Mouse (Mus musculus): Measurements from ENCODE around the gene Olfr1262. TPM values are rescaled to one million over a fixed set of nuclear protein-coding genes. Genes with fewer than 3 reads are reported as not detected.

Olfr1262 gene
- polyA plus RNA-seq (2011; ENCODE audit: insufficient read length, low read depth, missing spikeins): not detected in 2 replicates

- H3K4me3 ChIP-seq (ENCODE audit: insufficient read depth, low read length): no peak within 1 kb of the TSS
- H3K4me1 ChIP-seq (ENCODE audit: control insufficient read depth, insufficient read depth, low read length): no peaks in the 10 kb centered on the region
- no peak for TF ChIP-seq CTCF (IDR thresholded peaks at IDR 0.05; ENCODE audit: borderline replicate concordance, insufficient read depth, low read length)
- TF ChIP-seq POLR2A (IDR thresholded peaks at IDR 0.05; ENCODE audit: low read depth, low read length): no peak
- no peak within 1 kb of the TSS for H3K27ac ChIP-seq (ENCODE audit: insufficient read depth, low read length)
Observed at GRCm38 (mm10) chr2:89999845-90000244, at the start of gene Olfr1262. Olfr1262 (plus strand) TSS chr2:90000145.

DNA sequence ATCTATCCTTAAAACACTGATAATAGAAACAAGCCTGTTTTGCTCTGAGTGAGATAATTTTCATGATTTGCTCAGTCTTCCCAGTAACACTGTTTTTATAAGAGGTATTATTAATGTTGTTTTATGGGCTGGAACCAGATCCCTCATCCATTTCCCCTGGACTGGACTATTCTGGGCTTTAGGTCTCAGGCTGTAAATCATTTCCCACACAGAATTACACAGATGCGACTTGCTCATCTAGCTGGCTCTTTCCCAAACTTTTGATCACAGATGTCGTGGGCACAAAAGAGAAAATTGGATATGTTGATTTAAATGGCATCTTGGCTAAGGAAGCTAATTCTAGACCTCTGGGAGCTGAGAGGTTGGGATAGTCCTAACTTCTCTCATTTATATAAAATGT is 25.8 kb upstream of the Olfr1262 start, which contains the start of gene Olfr1260:
TSS of gene Olfr1260 (plus strand) at position 157 of the 400 bp plus-strand sequence.
- no peak within 1 kb of the TSS for H3K27ac ChIP-seq (ENCODE audit: insufficient read depth, low read length)
- no peaks in the 10 kb centered on the region for H3K4me1 ChIP-seq (ENCODE audit: control insufficient read depth, insufficient read depth, low read length)
- no peak within 1 kb of the TSS for H3K4me3 ChIP-seq (ENCODE audit: insufficient read depth, low read length)
- TF ChIP-seq POLR2A (IDR thresholded peaks at IDR 0.05; ENCODE audit: low read depth, low read length) (no peak), CTCF (IDR thresholded peaks at IDR 0.05; ENCODE audit: borderline replicate concordance, insufficient read depth, low read length) (no peak)

DNA sequence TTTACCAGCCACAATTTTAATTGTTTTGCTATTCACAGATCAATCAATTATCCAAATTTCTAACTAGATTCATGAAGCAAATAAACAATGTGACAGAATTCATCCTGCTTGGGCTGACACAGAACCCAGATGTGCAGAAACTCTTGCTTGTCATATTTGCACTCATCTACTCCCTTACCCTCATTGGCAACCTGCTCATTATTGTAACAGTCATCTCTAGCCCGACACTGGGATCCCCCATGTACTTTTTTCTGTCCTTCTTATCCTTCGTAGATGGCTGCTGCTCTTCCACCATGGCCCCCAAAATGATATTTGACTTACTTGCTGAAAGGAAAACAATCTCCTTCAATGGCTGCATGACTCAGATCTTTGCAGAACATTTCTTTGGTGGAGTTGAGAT is 22.2 kb upstream of the Olfr1262 start:
- Histone ChIP-seq H3K27ac (ENCODE audit: insufficient read depth, low read length) (no peak overlapping the region), H3K4me1 (ENCODE audit: control insufficient read depth, insufficient read depth, low read length) (no peaks in the 10 kb centered on the region), H3K4me3 (ENCODE audit: insufficient read depth, low read length) (no peak overlapping the region)
- TF ChIP-seq POLR2A (IDR thresholded peaks at IDR 0.05; ENCODE audit: low read depth, low read length): no peak
- no peak for TF ChIP-seq CTCF (IDR thresholded peaks at IDR 0.05; ENCODE audit: borderline replicate concordance, insufficient read depth, low read length)

DNA sequence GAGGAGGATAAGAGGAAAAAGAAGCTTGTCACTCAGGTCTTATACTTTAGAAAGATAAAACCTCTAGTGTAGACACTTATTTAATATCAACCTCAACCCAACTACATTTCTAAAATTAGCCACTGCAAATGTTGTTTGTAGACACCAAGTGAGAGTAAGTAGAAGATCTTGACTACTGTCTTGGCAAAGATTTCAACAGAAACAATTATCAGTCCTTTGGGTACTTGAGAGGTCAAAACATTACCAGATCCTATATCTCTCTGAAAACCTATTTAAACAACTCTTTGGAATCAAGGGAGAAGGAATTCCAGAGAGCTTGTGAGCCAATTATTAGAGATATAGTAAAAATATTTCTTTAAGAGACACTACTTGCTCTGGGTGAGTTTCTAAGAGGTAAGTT is 9.0 kb upstream of the Olfr1262 start, which contains the start of gene Olfr1261:
TSS of gene Olfr1261 (plus strand) at position 301 of the 400 bp plus-strand sequence.
- no peak for TF ChIP-seq POLR2A (IDR thresholded peaks at IDR 0.05; ENCODE audit: low read depth, low read length)
- no peak for TF ChIP-seq CTCF (IDR thresholded peaks at IDR 0.05; ENCODE audit: borderline replicate concordance, insufficient read depth, low read length)
- Histone ChIP-seq H3K4me3 (ENCODE audit: insufficient read depth, low read length) (no peak within 1 kb of the TSS), H3K4me1 (ENCODE audit: control insufficient read depth, insufficient read depth, low read length) (no peaks in the 10 kb centered on the region), H3K27ac (ENCODE audit: insufficient read depth, low read length) (no peak within 1 kb of the TSS)

DNA sequence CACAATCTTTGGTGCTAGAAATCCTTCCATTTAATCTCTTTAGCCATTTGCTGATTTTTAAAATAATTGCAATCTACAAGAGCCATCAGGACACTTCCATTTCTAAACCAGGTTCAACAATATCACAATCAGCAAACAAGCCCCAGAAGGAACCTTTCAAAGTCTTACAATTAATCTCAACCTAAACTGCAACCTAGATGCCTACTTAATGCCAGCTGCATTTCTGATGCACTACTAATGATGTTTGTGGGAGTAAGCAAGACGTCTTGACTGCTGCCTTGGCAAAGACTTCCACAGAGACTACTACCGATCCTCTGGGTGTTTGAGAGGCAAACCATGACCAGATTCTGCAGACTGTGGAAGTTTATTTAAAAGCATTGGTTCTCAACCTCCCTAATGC is 11.9 kb downstream of the Olfr1262 start, which contains the start of gene Olfr1263:
TSS of gene Olfr1263 (plus strand) at position 301 of the 400 bp plus-strand sequence.
- no peak within 1 kb of the TSS for H3K4me3 ChIP-seq (ENCODE audit: insufficient read depth, low read length)
- no peak within 1 kb of the TSS for H3K27ac ChIP-seq (ENCODE audit: insufficient read depth, low read length)
- H3K4me1 ChIP-seq (ENCODE audit: control insufficient read depth, insufficient read depth, low read length): no peaks in the 10 kb centered on the region
- TF ChIP-seq CTCF (IDR thresholded peaks at IDR 0.05; ENCODE audit: borderline replicate concordance, insufficient read depth, low read length) (no peak), POLR2A (IDR thresholded peaks at IDR 0.05; ENCODE audit: low read depth, low read length) (no peak)

DNA sequence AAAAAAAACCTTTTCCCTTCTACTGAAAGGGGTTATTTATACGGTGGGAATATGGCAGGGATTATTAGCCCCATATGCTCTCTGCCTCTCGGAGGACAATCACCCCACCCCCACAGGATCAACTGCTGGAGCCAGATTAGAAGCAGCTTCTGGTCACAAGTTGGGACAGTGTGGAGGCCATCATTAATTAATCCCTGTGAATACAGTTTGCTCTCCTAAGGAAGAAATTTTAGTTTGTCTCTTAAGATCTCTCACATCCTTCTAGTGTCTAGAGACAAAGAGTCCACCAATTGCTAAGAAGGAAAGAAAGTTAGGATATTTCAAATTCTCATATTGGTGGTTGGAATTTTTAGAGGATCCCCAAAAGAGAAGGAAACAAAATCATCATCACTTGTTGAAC is 25.5 kb downstream of the Olfr1262 start, which contains the start of gene Olfr1264:
TSS of gene Olfr1264 (minus strand) at position 101 of the 400 bp plus-strand sequence.
- TF ChIP-seq CTCF (IDR thresholded peaks at IDR 0.05; ENCODE audit: borderline replicate concordance, insufficient read depth, low read length): no peak
- no peak for TF ChIP-seq POLR2A (IDR thresholded peaks at IDR 0.05; ENCODE audit: low read depth, low read length)
- H3K4me1 ChIP-seq (ENCODE audit: control insufficient read depth, insufficient read depth, low read length): no peaks in the 10 kb centered on the region

GRCm38 (mm10) chr2:90035037-90035436 is 35.1 kb downstream of the Olfr1262 start, which contains the start of gene Olfr1265:
Olfr1265 (plus strand) TSS chr2:90035337.
- Histone ChIP-seq H3K4me1 (ENCODE audit: control insufficient read depth, insufficient read depth, low read length) (no peaks in the 10 kb centered on the region), H3K4me3 (ENCODE audit: insufficient read depth, low read length) (no peak within 1 kb of the TSS), H3K27ac (ENCODE audit: insufficient read depth, low read length) (no peak within 1 kb of the TSS)
- TF ChIP-seq POLR2A (IDR thresholded peaks at IDR 0.05; ENCODE audit: low read depth, low read length) (no peak), CTCF (IDR thresholded peaks at IDR 0.05; ENCODE audit: borderline replicate concordance, insufficient read depth, low read length) (no peak)

More for the DNA sequence above, 25.5 kb downstream of the Olfr1262 start, which contains the start of gene Olfr1264:
- Histone ChIP-seq H3K4me3 (ENCODE audit: insufficient read depth, low read length) (no peak within 1 kb of the TSS), H3K27ac (ENCODE audit: insufficient read depth, low read length) (no peak within 1 kb of the TSS)

Other genes with a start within 250 kb of the Olfr1262 start
- not detected in 2 replicates for gene Olfr1253, start 243.1 kb upstream of the Olfr1262 start, polyA plus RNA-seq (2011; ENCODE audit: insufficient read length, low read depth, missing spikeins)
- not detected in 2 replicates for gene Olfr1254, start 206.5 kb upstream of the Olfr1262 start, polyA plus RNA-seq (2011; ENCODE audit: insufficient read length, low read depth, missing spikeins)
- gene Olfr1255, start 188.1 kb upstream of the Olfr1262 start, polyA plus RNA-seq (2011; ENCODE audit: insufficient read length, low read depth, missing spikeins): not detected in 2 replicates
- gene Olfr1256, start 158.6 kb upstream of the Olfr1262 start, polyA plus RNA-seq (2011; ENCODE audit: insufficient read length, low read depth, missing spikeins): not detected in 2 replicates
- gene Olfr48, start 151.9 kb upstream of the Olfr1262 start, polyA plus RNA-seq (2011; ENCODE audit: insufficient read length, low read depth, missing spikeins): not detected in 2 replicates
- gene Olfr1257, start 121.7 kb upstream of the Olfr1262 start, polyA plus RNA-seq (2011; ENCODE audit: insufficient read length, low read depth, missing spikeins): not detected in 2 replicates
- not detected in 2 replicates for gene Olfr1258, start 72.8 kb upstream of the Olfr1262 start, polyA plus RNA-seq (2011; ENCODE audit: insufficient read length, low read depth, missing spikeins)
- not detected in 2 replicates for gene Olfr1259, start 51.5 kb upstream of the Olfr1262 start, polyA plus RNA-seq (2011; ENCODE audit: insufficient read length, low read depth, missing spikeins)
- gene Olfr1260, start 25.8 kb upstream of the Olfr1262 start, polyA plus RNA-seq (2011; ENCODE audit: insufficient read length, low read depth, missing spikeins): not detected in 2 replicates
- not detected in 2 replicates for gene Olfr1261, start 8.9 kb upstream of the Olfr1262 start, polyA plus RNA-seq (2011; ENCODE audit: insufficient read length, low read depth, missing spikeins)
- not detected in 2 replicates for gene Olfr1263, start 12.0 kb downstream of the Olfr1262 start, polyA plus RNA-seq (2011; ENCODE audit: insufficient read length, low read depth, missing spikeins)
- not detected in 2 replicates for gene Olfr1264, start 25.4 kb downstream of the Olfr1262 start, polyA plus RNA-seq (2011; ENCODE audit: insufficient read length, low read depth, missing spikeins)
- not detected in 2 replicates for gene Olfr1265, start 35.2 kb downstream of the Olfr1262 start, polyA plus RNA-seq (2011; ENCODE audit: insufficient read length, low read depth, missing spikeins)
- gene Olfr140, start 63.4 kb downstream of the Olfr1262 start, polyA plus RNA-seq (2011; ENCODE audit: insufficient read length, low read depth, missing spikeins): not detected in 2 replicates
- not detected in 2 replicates for gene Olfr1269, start 121.3 kb downstream of the Olfr1262 start, polyA plus RNA-seq (2011; ENCODE audit: insufficient read length, low read depth, missing spikeins)
- gene Olfr32, start 142.2 kb downstream of the Olfr1262 start, polyA plus RNA-seq (2011; ENCODE audit: insufficient read length, low read depth, missing spikeins): not detected in 2 replicates
- not detected in 2 replicates for gene Olfr1270, start 152.9 kb downstream of the Olfr1262 start, polyA plus RNA-seq (2011; ENCODE audit: insufficient read length, low read depth, missing spikeins)
- gene Olfr1506, start 224.3 kb downstream of the Olfr1262 start, polyA plus RNA-seq (2011; ENCODE audit: insufficient read length, low read depth, missing spikeins): not detected in 2 replicates

Data from embryonic fibroblast, embryonic 13.5 days (primary cell).